In the genomic region with DNA sequence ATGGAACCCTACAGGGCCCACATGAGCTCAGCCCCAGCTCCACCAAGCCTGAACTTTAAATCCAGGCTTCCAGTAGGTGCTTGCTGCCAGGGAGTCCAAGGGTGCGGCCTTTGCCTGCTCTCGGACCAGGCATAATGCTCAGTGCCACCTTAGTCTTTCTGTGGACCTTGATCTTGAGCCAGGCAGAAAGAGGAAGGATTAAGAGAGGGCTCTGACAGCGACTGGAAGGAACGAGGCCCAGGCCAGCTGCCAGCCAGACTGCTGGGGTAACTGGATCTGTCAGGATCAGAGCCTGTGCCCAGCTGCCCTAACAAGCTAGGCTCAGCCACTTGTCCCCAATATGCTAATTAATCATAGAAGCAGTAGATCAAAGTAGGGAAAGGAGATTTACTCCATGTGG, we compare ENCODE assay signal across 9 mouse cellular contexts. TPM values are rescaled to one million over a fixed set of nuclear protein-coding genes. Genes with fewer than 3 reads are reported as not detected.
DNase-seq lines count a peak whose midpoint lies in the region; ATAC-seq lines count a peak whose summit lies in the region.
"Had no signal": no experiment of that assay in that cellular context is flagged by ENCODE, and none has a peak within 500 bp of the region (broad histone marks: within the 10 kb centered on the region; RNA-seq: fewer than 3 reads in every experiment).

No protein-coding gene starts in this region.

- no peak overlapping the region for H3K9ac ChIP-seq in forebrain, embryonic 14.5 days (ENCODE audit: low read length)
- H3K9ac ChIP-seq: limb, embryonic 12.5 days had no signal

- H3K4me3 ChIP-seq in forebrain, embryonic 14.5 days (ENCODE audit: low read depth, low read length) = no peak overlapping the region
- H3K4me3 ChIP-seq in forebrain, embryonic 10.5 days = no peak overlapping the region
- H3K4me3 ChIP-seq: limb, embryonic 12.5 days had no signal

- WGBS in forebrain, embryonic 14.5 days = 35% methylated on average over 4 of the region's 4 CpGs
- WGBS in forebrain, embryonic 10.5 days = 81% methylated on average over 4 of the region's 4 CpGs

- no peaks in the 10 kb centered on the region for H3K9me3 ChIP-seq in forebrain, embryonic 14.5 days (replicated peaks; ENCODE audit: control insufficient read depth, low read length)
- peaks cover 11% of the 10 kb centered on the region for H3K9me3 ChIP-seq in forebrain, embryonic 10.5 days

- H3K27me3 ChIP-seq in forebrain, embryonic 14.5 days (replicated peaks; ENCODE audit: control insufficient read depth, insufficient read depth, low read length) = no peaks in the 10 kb centered on the region
- H3K27me3 ChIP-seq in forebrain, embryonic 10.5 days (ENCODE audit: poor library complexity, severe bottlenecking) = no peaks in the 10 kb centered on the region
- H3K27me3 ChIP-seq: limb, embryonic 12.5 days had no signal

- peak; percentile 41 for DNase-seq in forebrain, embryonic 14.5 days (ENCODE audit: low spot score)
- no peak for DNase-seq in forebrain, embryonic 10.5 days (ENCODE audit: extremely low spot score, low spot score)
- DNase-seq in spleen, postnatal 4 days (ENCODE audit: low spot score in 2 of 2) = peak; percentile 10 to 47
- no peak for DNase-seq in spleen, postnatal 36 days (ENCODE audit: low spot score in 2 of 2)
- peak; percentile 85 for DNase-seq in kidney, postnatal 36 days
- peak; percentile 63 for DNase-seq in skeletal muscle tissue, adult 2 months (ENCODE audit: low read depth, low spot score)
- DNase-seq in embryo, embryonic 10.5 days (ENCODE audit: low spot score) = no peak
- no peak for DNase-seq in T-cell, adult 2 months (ENCODE audit: low spot score)

- H3K27ac ChIP-seq in forebrain, embryonic 14.5 days (ENCODE audit: low read depth, low read length) = no peak overlapping the region
- H3K27ac ChIP-seq in forebrain, embryonic 10.5 days = no peak overlapping the region
- H3K27ac ChIP-seq: limb, embryonic 12.5 days had no signal

- ATAC-seq in forebrain, embryonic 14.5 days = no peak

- H3K4me2 ChIP-seq in forebrain, embryonic 14.5 days (ENCODE audit: low read length) = no peak overlapping the region
- H3K4me2 ChIP-seq: limb, embryonic 12.5 days had no signal

- no peaks in the 10 kb centered on the region for H3K36me3 ChIP-seq in forebrain, embryonic 14.5 days (ENCODE audit: control insufficient read depth, insufficient read depth, low read length)
- no peaks in the 10 kb centered on the region for H3K36me3 ChIP-seq in forebrain, embryonic 10.5 days (replicated peaks)
- H3K36me3 ChIP-seq: limb, embryonic 12.5 days had no signal

- no peaks in the 10 kb centered on the region for H3K4me1 ChIP-seq in forebrain, embryonic 14.5 days (ENCODE audit: control insufficient read depth, insufficient read depth, low read length)
- peaks cover 9% of the 10 kb centered on the region for H3K4me1 ChIP-seq in forebrain, embryonic 10.5 days

RNA-seq across cellular contexts. Expression of gene Padi2, which starts 26.4 kb away (rescaled TPM):
- 0.27 and 0.31 TPM in 2 replicates for polyA plus RNA-seq in forebrain, embryonic 14.5 days (2014; fragmentation: Nextera tagmentation; extraction: Ambion mirVana)
- 0.30 and 0.66 TPM in 2 replicates for polyA plus RNA-seq in forebrain, embryonic 10.5 days (2016; fragmentation: Nextera tagmentation; extraction: Ambion mirVana)

RNA-seq across cellular contexts. Expression of gene Padi1, which starts 34.2 kb away (rescaled TPM):
- 0.05 TPM in 1 of 2 replicates, not detected in the other for polyA plus RNA-seq in forebrain, embryonic 14.5 days (2014; fragmentation: Nextera tagmentation; extraction: Ambion mirVana)
- polyA plus RNA-seq in forebrain, embryonic 10.5 days (2016; fragmentation: Nextera tagmentation; extraction: Ambion mirVana) = 0.06 and 0.10 TPM in 2 replicates

Comparison
In these comparisons a context has a peak if more than half of its experiments do, and no peak if none do; other contexts are left out.
1. DNase-seq: peak in forebrain, embryonic 14.5 days (single experiment), spleen, postnatal 4 days (2 of 2), kidney, postnatal 36 days (2 of 2) and skeletal muscle tissue, adult 2 months (single experiment); none in forebrain, embryonic 10.5 days (single experiment), spleen, postnatal 36 days (0 of 2), embryo, embryonic 10.5 days (single experiment) and T-cell, adult 2 months (single experiment).